Mouse (Mus musculus) urinary bladder, postnatal 25 days (tissue): ENCODE data around the gene Epb41l1.
"Not testable (repeated sequence)": the region's sequence is repeated elsewhere in the genome, so short reads cannot be mapped to it uniquely, and the experiment has no call there.

Source experiments
- DNase-seq: peaks from one replicate; pipeline ENCODE4 v3.0.0; 2022; ENCODE audit warnings: low spot score

Gene Epb41l1

DNA sequence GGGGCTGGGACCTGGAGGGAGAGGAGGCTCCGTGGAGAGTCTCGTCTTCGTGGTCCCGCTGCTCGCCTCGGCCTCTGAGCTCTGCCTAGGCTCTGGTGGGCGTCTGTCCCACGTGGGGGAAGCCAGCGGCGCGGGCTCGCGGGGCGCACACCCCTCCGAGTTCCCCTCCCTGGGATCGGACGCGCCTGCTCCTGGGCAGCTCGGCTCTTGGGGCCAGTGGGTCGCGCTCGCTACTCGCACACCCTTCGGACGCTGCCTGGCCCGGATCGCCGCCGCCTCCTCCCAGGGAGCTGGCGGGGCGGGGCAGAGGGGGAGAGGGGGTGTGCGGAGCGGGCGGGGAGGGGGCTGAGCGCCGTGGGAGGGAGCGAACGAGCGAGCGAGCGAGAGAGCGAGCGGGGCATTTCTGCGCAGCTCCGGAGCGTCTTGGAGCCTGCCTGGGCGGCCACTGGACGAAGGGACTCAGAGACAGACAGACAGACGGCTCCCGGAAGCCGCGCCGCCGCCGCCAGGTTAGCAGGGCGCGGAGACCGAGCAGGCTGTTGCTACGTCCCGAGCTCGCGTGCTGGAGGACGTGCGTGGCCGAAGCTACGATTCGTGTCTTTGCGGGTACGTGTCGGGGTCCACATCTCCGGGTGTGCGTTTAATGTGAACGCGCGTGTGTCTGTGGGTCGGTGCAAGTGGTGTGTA lies at the start of gene Epb41l1:
Gene Epb41l1, plus strand, starts transcription at position 216 of the 687 bp plus-strand sequence.
- peak; percentile 45 for DNase-seq

DNA sequence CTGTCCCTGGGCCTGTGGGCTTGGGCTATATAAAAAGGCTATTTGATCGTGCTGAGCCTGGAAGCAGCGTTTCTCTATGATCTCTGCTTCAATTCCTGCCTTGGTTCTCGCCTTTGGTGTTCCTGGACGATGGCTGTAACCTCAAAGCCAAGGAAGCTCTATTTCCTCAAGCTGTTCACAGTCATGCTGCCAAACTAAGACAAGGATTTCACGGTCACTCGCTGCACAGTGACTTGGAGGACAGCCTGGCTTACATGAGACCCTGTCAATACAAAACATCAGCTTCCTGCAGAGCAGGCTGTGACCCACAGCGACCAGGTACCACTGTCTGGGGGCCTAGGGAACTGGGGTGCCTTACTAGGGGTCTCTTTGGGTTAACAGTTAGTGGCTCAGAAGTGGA lies 43.8 kb upstream of the Epb41l1 start:
- no peak for DNase-seq

DNA sequence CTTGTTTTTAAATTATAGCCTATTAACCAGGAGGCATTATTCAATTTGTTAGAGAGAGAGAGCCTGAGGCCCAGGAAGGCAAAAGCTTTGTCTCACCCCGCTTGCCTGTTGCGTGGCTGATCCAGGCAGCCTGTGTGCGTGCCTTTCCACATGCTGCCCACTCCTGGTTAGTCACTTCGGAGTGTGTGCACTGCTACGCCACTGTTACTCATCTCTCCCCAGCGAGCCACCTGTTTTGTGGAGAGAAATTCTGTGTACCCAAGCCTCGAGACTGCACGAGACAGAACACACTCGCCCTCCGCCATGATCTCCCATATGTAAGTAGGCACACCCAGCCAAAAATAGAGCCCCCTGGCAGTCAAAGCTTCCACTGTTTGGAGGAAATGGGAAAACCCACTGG lies 40.8 kb upstream of the Epb41l1 start:
- DNase-seq = no peak

DNA sequence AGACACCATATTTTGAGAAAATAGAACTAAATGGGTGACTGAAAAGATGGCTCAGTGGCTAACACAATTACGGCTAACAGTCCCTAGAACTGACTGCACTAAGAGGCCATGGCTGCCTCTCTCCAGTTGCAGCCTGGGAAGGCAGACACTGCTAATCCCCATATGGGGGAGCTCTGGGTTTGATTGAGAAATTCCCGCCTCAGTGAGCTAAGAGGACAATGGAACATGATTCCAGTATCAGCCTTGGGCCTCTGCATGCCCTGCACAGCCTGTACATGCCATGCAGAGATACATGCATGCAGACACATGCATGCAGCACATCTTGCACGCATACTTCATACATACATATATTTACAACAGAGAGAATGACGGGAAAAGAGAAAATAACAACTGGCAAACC lies 39.4 kb upstream of the Epb41l1 start:
- DNase-seq = no peak

DNA sequence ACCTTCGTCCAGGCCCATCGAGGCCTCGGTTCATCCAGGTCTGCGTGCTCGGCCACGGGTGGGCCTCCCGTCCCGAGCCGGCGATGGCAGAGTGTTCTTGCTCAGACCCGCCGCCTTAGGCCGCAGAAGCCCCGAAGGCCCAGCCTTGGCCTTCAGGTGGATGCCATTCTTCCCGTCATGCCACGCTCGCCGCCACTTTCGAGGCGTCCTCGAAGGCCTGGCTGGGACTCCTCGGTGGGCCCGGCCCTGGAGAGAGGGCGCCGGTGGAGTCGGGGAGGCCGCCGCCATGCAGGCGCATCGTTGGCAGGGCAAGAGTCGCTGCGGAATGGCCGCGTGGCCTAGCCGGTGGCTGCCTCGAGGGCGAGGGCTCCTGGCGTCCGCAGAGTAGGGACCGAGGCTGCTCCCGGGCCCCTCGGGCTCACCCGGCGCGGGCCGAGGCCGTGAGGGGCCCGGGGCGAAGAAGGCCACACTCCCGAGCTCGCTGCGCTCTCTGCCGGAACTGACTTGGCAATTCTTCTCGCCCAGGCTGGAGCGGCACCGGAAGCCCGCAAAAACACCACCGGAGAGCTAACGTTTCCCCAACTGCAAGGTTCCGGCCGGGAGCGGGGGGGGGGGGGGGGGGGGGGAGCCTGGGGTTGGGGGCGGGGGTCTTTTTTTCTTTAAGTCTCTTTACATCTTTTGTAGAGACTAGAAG lies 28.1 kb upstream of the Epb41l1 start:
- peak; percentile 62 for DNase-seq

DNA sequence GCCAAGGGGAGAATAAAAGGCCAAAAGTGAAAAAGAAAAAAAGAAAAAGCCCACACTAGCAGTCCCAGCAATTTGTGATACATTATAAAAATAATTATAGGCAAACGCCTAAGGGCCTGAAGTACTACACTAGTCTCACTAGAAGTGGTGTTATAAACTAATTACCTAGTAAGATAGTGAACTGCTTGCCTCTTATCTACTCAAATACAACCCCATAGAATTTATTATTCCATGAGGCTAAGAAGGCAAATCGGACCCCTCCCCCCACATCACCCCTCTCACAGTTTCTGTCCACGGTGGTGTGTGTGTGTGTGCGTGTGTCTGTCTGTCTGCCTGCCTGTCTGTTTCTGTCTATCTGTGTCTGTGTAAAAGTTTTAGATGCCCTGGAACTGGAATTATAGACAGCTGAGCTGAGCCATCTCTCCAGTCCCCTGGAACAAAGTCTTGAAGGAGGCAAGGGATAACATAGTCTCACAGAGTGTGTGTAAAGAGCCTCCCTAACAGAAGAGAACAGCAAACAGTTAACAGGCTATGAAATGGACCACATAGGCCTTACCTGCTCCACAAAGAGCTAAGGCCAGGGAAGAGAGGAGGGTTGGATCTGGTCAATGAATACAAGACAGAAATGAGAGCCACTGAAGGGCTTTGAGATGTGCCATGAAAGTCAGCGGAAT lies 27.4 kb upstream of the Epb41l1 start:
- DNase-seq = no peak

DNA sequence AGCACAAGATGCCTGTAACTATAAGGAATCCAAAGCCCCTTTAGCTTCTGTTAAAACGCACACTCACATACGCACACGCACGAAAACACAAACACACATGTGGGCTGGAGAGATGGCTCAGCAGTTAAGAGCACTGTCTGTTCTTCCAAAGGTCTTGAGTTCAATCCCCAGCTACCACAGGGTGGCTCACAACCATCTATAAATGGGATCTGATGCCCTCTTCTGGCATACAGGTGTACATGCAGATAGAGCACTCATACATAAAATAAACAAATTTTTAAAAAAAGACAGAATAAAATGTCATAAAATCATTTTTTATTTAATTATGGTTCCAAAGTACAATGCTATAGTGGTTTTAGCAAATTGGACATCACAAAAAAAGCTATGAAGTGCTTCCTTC lies 26.4 kb upstream of the Epb41l1 start:
- DNase-seq = no peak

DNA sequence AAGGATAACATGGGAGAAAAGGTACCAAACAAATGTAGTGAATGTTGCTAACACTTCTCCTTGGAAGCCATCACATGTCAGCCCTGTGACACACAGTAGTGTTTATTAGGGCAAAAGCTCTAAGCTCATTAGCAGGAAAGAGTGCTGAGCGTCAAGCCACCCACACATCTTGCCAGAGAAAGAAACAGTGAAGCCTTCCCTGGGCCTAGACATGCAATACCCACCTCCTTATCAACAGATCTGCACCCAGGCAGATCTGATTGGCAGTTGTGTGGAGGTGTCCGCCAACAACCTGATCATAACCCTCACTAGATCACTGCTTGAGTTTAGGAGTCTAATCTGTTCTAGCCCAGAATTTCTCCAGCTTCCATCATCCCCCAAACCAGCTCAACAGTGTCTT lies 24.6 kb upstream of the Epb41l1 start:
- no peak for DNase-seq

DNA sequence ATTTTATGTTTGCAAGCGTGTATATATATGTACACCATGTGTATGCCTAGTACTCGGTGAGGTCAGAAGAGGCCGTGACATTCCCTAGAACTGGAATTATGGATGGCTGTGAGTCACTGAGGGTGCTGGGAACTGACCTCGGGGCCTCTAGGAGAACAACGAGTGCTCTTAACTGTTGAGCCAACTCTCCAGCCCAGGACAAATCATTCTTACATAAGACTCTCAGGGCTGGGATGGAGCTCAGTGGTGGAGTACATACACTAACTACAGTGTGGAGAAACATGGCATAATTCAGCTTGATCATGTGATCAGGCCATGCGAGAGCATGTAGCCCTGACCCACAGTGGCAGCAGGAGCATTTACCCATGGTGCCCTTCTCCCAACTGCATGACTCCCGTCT lies 22.7 kb upstream of the Epb41l1 start:
- no peak for DNase-seq

DNA sequence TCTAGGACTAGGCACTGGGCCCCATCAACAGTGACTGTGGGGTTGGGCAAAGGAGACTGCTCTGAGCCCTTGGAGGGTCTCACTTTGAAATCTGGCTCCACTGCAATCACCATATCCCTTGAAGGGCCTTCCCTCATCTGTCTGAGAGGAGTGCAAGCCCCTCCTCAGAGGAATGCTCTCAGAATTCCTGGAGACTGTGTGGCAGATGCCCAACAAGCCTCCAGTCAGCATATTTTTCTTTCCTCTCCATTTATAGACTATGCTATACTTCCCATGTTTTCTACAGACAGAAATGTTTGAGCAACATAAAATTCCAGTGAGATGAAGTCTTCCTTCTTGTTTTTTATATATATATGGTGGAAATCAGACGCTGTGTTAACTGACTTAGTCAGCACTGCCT lies 21.2 kb upstream of the Epb41l1 start:
- DNase-seq = no peak

DNA sequence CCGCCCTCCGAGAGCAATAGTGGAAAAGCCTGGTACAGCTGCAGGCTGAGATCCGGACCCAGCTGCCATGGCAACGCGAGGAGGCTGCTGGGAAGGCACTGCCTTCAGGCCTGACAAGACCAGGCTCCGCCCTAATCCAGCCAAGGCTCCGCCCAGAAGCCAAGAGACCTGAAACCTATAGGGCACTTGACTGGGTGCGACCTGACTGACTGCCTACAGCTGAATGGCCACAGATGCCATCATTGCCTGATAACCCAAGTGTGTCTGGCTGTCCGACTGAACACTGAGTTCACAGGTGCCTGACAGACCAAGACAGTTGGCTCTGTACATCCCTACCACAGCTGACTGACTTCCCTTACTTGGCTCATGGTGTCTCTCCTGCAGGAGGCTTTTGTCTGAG lies 19.4 kb upstream of the Epb41l1 start:
- no peak for DNase-seq

DNA sequence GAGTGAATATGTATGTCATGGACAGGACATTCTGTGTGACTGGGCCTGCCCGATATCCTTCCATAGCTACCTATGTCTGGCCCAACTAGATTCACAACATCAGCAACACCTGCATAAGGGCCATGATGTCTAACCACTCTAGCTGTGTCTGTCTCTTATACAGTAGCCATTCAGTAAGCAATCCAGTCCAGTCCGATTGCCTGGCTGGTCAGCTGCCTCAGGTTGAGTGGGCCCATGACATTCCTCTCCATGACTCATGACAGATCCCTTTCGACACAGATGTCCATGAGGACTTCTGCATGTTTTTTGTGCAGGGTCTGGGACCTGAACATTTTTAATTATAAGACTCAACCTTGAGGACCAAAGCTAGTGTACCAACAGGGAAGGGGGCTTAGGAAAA lies 18.7 kb upstream of the Epb41l1 start:
- DNase-seq = no peak

DNA sequence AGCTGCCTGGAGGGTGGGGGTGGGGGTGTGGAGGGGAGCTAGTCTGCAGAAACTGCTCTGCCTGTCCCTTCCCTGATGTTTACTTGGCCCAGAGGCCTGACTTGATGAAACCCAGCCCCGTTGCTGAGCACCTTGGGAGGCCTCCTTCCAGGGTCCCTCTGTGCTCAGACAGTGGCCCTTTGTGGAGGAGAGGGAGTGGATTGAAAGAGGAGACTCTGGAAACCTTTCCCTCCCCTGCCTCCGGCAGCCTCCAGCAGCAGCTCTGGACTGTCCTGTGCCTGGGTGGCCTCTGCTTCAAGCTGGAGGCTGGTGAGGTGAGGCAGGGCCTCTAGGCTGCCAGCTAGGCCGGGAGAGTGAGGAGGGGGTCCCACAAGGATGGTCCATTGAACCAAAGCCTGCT lies 13.7 kb upstream of the Epb41l1 start:
- DNase-seq = no peak

DNA sequence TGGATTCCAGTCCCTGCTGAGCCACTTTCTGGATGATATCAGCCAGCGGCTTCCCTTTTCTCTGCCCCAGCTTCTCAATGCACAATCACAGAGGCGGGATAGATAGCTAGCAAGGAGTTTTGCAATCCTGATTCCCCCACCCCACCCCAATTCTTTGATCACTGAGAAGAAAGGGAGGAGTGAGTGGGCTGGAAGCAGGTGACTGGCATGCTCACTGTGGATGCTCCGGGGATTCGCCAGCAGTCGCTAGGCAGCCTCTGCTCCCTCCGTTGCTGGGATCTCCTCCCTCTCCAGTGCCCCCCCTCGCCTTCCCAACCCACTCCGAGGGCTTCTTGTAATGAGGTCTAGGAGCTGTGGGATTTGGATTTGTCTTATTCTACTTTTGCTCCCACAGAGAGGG lies 12.5 kb upstream of the Epb41l1 start:
- DNase-seq = no peak

DNA sequence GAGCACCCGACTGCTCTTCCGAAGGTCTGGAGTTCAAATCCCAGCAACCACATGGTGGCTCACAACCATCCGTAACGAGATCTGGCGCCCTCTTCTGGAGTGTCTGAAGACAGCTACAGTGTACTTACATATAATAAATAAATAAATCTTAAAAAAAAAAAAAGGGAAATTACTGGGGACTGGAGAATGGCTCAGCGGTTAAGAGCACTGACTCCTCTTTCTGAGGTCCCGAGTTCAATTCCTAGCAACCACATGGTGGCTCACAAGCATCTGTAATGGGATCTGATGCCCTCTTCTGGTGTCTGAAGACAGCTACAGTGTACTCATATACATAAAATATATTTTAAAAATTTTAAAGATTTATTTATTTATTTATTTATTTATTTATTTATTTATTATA lies 9.4 kb upstream of the Epb41l1 start:
- DNase-seq = not testable (repeated sequence)

DNA sequence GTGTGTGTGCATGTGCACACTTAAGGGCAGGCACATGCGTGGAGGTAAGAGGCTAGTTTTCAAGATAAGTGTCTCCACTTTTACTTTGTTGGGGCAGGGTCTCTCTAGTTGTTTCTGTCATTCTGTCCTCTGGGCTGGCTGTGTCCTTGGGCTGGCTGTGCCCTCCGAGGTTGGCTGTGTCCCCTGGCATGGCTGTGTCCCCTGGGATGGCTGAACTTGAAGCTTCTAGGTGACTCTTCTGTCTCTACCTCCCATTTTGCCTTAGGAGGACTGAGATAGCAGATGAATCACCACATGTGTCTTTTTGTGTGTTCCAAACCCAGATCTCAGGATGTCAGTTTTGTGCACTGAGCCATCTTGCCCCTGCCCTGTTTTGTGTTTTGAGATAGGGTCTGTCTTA lies 5.7 kb upstream of the Epb41l1 start:
- no peak for DNase-seq

DNA sequence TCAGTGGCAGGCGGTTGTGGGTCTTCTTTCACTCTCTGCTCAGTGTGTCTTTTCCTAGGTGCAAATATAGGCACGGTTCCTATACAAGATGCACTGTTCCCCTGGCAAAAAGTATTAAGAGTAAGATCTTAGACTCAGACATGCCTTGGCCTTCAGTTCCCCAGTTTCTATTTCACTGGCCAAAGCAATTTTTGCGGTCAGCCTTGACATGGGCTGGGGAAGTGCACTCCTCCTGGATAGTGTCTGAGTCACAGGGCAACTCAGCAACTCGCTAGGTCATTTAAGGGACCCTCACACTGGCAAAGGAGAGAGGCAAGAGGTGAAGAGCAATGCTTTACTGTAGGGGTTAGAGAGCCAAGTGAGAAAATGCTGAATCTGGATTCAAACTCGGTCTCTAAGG lies 5.0 kb upstream of the Epb41l1 start:
- no peak for DNase-seq

DNA sequence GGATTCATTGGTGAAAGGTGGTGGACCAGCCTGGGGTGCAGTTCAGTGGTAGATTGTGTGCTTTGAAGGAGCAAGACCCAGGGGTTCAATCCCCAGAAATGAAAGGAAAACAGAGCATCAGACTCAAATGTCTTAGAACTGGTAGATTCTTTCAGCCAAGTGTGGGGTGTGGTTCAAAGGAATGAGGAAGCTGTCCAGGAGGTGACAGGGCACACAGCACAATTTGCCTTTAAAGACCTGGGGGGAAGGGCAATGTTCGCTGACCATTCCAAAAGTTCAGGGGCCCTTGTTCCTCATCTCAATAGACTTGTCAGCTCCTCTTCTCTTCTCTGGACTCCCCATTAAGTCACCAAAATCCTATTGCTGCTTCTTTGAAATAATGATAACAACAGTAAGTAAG lies 3.5 kb upstream of the Epb41l1 start:
- DNase-seq = no peak

DNA sequence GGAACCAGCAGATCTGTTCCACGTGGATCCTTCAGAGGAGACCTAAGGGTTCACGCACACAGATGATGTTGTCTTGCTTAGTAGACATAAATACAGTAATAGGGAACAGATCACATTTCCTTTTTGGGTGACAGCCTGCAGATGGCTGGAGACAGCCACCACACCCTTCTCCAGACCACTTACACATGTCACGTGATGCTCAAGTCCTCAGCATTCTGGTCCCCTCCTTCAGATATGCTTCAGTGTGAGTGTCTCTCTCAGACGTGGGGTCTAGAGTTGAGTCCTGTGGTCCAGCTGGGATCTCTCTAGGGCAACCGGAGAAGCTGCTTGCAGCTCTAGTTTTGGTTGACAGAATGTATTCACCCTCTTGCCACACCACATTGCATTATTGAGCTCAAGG lies 2.2 kb upstream of the Epb41l1 start:
- DNase-seq = no peak

DNA sequence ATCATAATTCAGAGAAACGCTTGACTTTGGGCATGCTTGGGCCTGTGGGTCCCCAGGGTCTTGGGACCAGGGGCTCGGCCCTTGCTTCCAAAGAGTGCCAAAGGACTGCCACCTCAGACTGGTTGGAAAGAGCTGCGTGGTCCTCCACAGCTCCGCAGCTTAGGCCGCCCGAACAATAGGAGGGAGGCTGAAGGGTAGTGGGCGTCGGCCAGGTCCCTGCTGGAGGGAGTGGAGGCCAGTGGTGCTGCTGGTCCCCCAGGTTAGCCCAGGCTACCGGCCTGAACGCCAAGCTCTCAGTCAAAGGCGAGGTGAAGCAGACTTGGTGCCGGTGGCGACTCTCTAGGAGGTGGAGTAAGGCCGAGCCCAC lies 399 bp upstream of the Epb41l1 start:
- DNase-seq = no peak

DNA sequence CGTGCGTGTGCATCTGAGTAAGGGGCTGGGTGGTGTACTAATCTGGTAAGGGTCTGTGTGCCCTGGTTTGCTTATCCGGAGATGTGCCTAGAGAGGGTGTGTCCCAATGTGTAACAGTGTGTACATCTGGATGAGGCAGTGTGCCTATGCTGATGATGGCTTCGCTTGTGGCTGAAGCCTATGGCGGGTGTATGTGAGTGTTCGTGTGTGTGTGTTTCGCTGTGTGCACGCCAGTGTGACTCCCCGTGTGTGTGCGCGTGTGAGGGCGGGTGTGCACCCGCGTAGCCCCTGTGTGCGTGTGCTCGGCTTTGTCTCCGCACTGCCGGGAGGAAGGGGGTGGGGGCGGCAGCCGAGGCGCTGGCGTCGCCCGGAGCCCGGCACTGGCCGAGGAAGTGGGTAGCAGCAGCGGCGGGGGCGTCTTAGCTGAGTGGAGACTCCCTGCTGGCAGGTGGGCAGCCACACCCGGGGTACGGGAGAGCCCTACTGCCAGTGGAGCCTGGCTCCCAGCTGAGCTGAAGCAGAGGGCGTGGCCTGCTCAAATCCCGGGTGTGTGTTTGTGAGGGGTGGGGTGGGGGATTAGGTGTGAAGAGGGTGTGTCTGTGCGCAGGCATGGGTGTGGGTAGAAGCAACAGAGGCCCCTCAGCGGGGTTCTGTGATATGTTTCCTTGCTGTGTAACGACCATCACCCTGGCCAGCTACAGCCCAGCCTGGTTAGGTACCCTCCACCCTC lies 837 bp downstream of the Epb41l1 start:
- DNase-seq = no peak

DNA sequence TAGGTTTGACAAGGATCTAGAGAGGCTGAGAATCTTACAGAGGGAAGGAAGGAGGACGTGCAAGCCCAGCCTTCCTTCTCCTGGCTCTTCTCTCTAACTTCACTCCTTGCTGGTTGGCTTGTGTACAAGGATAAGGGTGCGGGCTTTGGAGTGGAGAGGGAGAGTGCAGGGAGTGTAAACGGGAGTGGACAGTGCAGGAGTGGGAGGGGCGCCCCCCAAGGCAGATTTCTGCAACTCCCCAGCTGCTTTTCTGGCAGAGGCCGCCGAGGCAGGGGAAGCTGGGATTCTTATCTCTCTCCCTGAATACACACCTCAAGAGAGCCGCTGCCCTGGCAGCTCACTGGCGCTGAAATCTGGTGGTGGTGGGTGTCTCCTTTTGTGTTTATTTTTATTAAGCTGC lies 1.9 kb downstream of the Epb41l1 start:
- DNase-seq = no peak

DNA sequence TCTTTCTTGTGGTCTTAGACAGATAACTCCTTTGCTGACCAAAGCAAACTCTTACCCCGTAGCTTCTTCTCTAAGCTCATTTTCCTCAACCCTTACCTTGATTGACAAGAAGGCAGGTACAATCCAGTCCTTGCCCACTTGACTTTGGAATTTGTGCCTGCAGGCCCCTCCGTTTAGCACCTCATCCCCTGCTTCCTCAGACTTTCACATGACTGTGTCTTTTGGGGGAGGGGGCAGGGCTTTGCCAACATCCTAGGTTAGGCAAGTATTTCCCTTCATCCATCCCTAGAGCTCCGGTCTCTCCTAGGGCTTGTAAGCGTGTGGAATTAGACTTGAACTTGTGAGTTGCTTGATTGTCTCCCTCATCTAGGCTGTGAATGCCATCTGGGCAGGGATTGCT lies 3.0 kb downstream of the Epb41l1 start:
- DNase-seq = no peak
